Mouse (Mus musculus): Measurements from ENCODE around the gene Cct2. TPM values are rescaled to one million over a fixed set of nuclear protein-coding genes. Genes with fewer than 3 reads are reported as not detected.

Cct2 gene
- total RNA-seq (2021) = 100 to 1,000 TPM; 121 to 137 TPM
- long read RNA-seq, experiment 1, transcript Cct2-201 (16 exons, 1,959 nt) = major isoform, 120 of 143 reads
- long read RNA-seq, experiment 1, partial matches to known transcripts = 8 of 143 reads
- long read RNA-seq, experiment 1, other reads (novel, unspliced or antisense) = 15 of 143 reads
- long read RNA-seq, experiment 2, transcript Cct2-201 (16 exons, 1,959 nt) = major isoform, 100 of 112 reads
- long read RNA-seq, experiment 2, partial matches to known transcripts = 5 of 112 reads
- long read RNA-seq, experiment 2, other reads (novel, unspliced or antisense) = 7 of 112 reads

DNA sequence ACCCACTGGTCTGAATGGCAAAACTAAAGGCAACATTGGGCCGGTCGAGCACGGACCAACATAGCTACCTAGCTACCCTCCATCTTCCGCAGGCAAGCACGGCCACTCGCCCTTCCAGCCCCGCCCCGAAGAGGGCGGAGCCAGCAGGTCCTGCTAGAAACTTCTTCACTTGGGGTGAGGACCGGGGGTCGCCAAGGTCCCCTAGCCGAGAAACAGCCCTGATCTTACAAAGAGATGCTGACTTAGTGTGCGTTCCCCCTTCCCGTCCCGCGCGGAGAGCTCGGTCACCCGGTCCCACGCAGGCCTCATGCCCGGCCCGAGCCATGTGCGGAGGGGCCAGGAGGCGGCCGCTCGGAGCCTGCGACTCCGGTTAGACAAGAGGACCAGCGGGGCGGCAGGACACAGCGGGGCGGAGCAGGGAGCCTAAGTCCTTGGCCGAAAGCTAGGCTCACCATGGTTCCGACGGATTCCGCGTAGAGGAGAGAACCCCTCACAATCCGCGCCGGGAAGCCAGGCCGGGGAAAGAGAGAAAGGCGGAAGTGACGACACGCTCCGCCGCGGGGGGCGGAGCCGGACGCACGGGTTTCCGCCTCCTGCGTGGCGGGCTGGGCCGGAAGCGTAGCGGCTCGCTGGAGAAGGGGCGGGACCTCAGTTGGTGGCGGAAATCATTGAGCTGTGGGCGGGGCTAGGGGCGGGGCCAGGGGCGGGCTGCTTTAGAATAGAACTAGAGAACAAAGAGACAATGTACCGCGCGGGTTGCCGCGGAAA, at the start of gene Cct2:
Gene Cct2, minus strand, starts transcription at position 561 of the 768 bp plus-strand sequence.
- peak; percentile 92 to 93 for DNase-seq
- intact Hi-C loops (cut with DNase I) = loop anchor here (2.0 kb wide), 1 partner anchor 85 kb away; the partner anchor contains the start of gene Frs2

- intact Hi-C loops (cut with DNase I) = no loop called here
- no peak for DNase-seq
These were observed 48.9 kb upstream of the Cct2 start for GRCm38 (mm10) chr10:117112545-117112944.

- no peak for DNase-seq
- intact Hi-C loops (cut with DNase I) = no loop called here
These were observed 47.8 kb upstream of the Cct2 start for GRCm38 (mm10) chr10:117111455-117111854.

GRCm38 (mm10) chr10:117110271-117110670, 46.7 kb upstream of the Cct2 start:
- intact Hi-C loops (cut with DNase I) = no loop called here
- DNase-seq = no peak

GRCm38 (mm10) chr10:117106686-117107085, 43.1 kb upstream of the Cct2 start:
- DNase-seq = no peak
- intact Hi-C loops (cut with DNase I) = no loop called here

DNA sequence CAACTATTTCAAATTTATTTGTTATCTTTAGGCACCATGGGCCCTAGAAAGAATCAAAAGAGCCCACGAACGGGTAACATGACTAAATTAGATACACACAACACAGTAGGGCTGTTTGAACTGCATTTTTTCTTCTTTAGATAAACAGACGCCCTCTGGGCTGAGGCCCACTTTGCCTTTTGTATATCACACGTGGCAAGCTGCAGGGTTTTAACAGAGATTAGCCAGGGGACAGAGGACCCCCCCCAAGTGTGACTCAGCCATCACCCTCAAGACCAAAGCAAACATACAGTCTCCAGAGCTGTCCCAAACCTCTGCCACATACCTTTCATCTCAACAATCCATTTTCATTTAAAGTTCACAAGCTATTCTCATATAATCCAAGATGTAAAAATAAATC, 42.6 kb upstream of the Cct2 start:
- intact Hi-C loops (cut with DNase I) = no loop called here
- DNase-seq = no peak

DNA sequence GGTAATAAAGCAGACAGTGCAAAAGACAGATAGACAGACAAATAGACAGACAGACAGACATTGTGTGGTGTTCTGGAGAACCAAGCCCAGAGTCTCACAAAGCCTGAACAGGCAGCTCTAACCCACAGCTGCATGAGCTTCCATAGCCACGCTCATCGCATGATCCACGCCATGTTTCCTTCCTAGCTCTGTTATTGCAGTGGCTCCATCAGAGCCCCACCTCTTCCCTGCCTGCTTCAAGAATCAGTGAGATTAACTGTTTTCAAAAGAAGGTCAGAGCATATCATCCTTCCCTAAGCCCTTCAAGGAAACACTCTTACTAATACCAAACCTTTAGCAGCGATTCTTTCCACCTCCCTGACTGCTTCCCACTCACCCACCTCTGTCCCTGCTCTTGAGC, 41.4 kb upstream of the Cct2 start:
- no peak for DNase-seq
- intact Hi-C loops (cut with DNase I) = no loop called here

DNA sequence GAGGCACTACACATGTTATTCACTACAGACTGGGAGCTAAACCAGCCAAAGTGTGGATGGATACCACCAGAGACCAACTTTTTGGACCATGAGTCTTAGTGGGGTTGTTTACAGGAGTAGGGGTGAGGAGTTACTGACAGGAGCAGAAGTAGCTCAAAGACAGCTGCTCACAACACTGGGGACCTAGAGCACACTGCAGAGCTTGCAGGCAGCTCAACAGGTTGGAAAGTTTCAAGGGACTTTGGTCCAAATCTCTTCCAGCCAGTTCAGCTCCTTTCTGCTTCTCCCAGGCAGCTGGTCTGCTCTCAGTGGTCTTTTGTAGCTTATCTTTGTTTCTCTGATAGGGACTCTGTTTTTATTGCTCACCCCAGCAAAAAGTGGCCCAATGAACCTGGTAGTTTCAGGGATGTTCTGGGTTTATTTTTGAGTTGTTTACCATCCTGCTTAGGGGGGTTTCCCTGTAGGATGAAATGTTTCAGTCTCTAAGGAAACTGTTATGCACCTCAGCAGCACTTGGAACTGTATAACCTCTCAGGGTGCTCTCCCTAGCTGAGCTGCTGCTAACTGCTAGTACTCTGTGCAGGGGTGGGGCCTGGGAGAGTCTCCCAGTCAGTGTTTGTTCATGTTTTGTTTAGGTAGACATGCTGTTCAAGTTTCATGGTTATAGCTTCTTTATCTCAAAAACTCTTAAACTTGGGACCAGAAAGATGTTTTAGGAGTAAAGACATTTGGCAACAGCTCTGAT, 40.4 kb upstream of the Cct2 start:
- no peak for DNase-seq
- intact Hi-C loops (cut with DNase I) = no loop called here

DNA sequence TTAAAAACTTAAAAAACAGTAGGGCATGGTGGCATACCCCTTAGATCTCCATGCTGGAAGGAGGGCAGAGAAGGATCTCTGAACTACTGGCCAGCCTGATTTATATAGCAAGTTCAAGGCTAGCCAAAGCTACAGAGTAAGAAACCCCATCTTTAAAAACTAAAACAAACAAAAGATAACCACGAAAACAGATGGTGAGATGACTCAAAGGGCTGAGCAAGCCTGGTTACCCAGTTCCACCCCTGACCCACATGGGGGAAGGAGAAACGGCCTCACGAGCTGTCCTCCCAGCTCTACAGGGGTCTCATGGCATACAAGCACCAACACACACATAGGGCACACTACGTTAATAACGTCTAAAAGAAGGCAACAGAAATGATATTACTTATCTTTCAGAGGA, 36.6 kb upstream of the Cct2 start:
- DNase-seq = no peak
- intact Hi-C loops (cut with DNase I) = no loop called here

DNA sequence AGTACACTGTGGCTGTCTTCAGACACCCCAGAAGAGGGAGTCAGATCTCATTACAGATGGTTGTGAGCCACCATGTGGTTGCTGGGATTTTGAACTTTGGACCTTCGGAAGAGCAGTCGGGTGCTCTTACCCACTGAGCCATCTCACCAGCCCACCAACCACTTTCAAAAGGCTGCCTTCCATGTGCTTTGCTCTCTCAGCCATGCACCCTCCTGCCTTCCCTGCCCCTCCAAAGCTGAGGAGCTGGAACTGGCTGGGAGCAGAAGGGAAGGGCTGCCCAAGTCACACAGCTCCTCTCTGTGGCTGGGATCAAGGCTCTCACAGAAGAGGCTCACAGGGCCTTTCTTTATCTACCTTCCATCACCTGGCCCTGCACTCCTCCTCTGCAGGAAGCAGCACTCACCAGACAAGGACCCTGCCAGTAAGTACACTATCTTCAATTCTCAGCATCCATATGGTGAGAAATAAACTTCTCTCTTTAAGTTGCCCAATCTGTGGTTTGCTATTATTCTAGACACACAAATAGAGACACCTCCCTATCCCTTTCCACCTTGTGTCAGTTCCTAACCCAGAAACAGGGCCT, 33.6 kb upstream of the Cct2 start:
- intact Hi-C loops (cut with DNase I) = loop anchor here (5.0 kb wide), 1 partner anchor 50 kb away; the partner anchor contains the start of gene Frs2
- no peak for DNase-seq

GRCm38 (mm10) chr10:117096096-117096495, 32.5 kb upstream of the Cct2 start:
- intact Hi-C loops (cut with DNase I) = loop anchor here (5.0 kb wide), 1 partner anchor 51 kb away; the partner anchor contains the start of gene Frs2
- DNase-seq = no peak

GRCm38 (mm10) chr10:117094504-117095329, 31.1 kb upstream of the Cct2 start:
- intact Hi-C loops (cut with DNase I) = loop anchor here (5.0 kb wide), 1 partner anchor 53 kb away; the partner anchor contains the start of gene Frs2
- DNase-seq = peak in 1 of 2 experiments; percentile 36

DNA sequence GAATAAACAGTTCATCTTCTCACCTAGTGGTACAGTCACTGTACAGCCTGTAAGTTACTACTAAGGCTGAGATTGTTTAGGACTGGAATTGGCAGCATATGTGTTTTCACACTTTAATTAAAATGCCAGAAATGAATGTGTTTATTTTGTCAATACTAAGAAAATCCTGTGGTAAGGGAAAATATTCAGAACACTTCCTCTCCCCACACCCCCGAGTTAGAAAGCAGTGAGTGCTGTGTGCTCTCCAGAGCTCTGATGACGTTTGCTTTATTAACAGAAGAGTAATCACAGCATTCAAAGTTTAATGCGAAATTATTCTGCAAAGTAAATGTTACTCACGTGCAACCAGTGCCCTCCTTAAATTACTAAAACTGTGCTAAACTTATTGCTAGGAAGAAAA, 26.0 kb upstream of the Cct2 start:
- intact Hi-C loops (cut with DNase I) = no loop called here
- no peak for DNase-seq

- DNase-seq = no peak
- intact Hi-C loops (cut with DNase I) = no loop called here
These were observed 18.3 kb upstream of the Cct2 start for GRCm38 (mm10) chr10:117081914-117082359.

GRCm38 (mm10) chr10:117081326-117081725, 17.7 kb upstream of the Cct2 start:
- intact Hi-C loops (cut with DNase I) = no loop called here
- DNase-seq = no peak

GRCm38 (mm10) chr10:117078284-117078683, 14.7 kb upstream of the Cct2 start:
- DNase-seq = peak; percentile 42 to 53

GRCm38 (mm10) chr10:117073176-117073575, 9.6 kb upstream of the Cct2 start:
- intact Hi-C loops (cut with DNase I) = no loop called here
- no peak for DNase-seq

More at GRCm38 (mm10) chr10:117078284-117078683, 14.7 kb upstream of the Cct2 start:
- intact Hi-C loops (cut with DNase I) = loop anchor here (5.0 kb wide), 1 partner anchor 129 kb away; no protein-coding TSS in a partner anchor

DNA sequence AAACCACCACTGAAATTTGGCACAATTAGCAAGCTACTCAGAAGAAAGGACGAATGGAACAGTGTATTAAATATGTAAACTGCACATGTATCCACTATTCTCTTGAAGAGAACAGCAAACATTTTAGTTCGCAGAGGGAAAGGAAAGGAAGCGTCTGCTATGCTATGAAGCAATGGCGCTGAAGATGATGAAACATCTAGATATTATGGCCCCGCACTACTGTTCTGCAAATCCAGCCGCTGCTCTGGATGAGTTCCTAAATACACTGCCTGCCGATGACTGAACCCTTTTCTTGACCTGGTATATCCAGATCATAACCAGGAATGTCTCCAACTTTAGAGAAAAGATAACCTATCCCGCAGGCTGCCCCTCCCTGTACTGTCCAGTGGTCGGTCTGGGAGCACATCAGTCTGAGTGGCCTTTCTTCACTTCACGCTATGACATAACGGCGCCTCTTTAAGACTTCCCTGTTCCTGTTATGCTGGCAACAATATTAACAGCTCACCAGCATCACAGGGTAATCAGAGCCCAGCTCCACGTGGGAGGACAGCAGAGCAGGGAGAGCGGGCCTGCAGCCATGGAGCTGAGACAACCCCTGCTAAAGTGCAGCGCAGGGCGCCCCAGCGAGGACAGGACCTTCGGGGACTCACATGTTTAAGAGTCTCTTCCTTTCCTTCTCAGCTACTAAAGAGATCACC, 8.7 kb upstream of the Cct2 start:
- DNase-seq = peak in 1 of 2 experiments; percentile 26
- intact Hi-C loops (cut with DNase I) = no loop called here

GRCm38 (mm10) chr10:117069109-117069508, 5.5 kb upstream of the Cct2 start:
- intact Hi-C loops (cut with DNase I) = no loop called here

More at GRCm38 (mm10) chr10:117069109-117069508, 5.5 kb upstream of the Cct2 start:
- no peak for DNase-seq

Data from heart, postnatal 14 days (tissue).